Mouse (Mus musculus) embryonic facial prominence, embryonic 15.5 days (tissue): Measurements from ENCODE around the gene Actg1. TPM values are rescaled to one million over a fixed set of nuclear protein-coding genes. Genes with fewer than 3 reads are reported as not detected.
"Not testable (repeated sequence)": the region's sequence is repeated elsewhere in the genome, so short reads cannot be mapped to it uniquely, and the experiment has no call there.

Experiments used
- ATAC-seq: fragments of 200-750 bp; cut with Nextera tagmentation; 2 replicates; pipeline ENCODE4 v1.8.0; 2017; ENCODE audit warnings: low read depth, moderate TSS enrichment; ENCODE audit not compliant: insufficient number of reproducible peaks, low FRiP score, low TSS enrichment
- H3K27ac ChIP-seq: fragments of 300-500 bp; sonication (generic); replicated peaks from 2 replicates; pipeline ENCODE4 v1.5.1; 2015; ENCODE audit warnings: mild to moderate bottlenecking, inconsistent platforms
- H3K27me3 ChIP-seq: fragments of 300-500 bp; sonication (generic); 2 replicates; pipeline ENCODE4 v1.6.1; 2015; ENCODE audit warnings: inconsistent platforms
- H3K36me3 ChIP-seq: fragments of 300-500 bp; sonication (generic); 2 replicates; pipeline ENCODE4 v1.6.1; 2015; ENCODE audit warnings: mild to moderate bottlenecking, inconsistent platforms
- H3K4me1 ChIP-seq: fragments of 300-500 bp; sonication (generic); 2 replicates; pipeline ENCODE4 v1.6.1; 2015; ENCODE audit warnings: inconsistent platforms
- H3K4me2 ChIP-seq: fragments of 300-500 bp; sonication (generic); replicated peaks from 2 replicates; pipeline ENCODE4 v1.6.1; 2015; ENCODE audit warnings: mild to moderate bottlenecking, inconsistent platforms
- H3K4me3 ChIP-seq: fragments of 300-500 bp; sonication (generic); replicated peaks from 2 replicates; pipeline ENCODE4 v1.5.1; 2015; ENCODE audit warnings: mild to moderate bottlenecking, inconsistent platforms
- H3K9ac ChIP-seq: fragments of 300-500 bp; sonication (generic); 2 replicates; pipeline ENCODE4 v1.6.1; 2015; ENCODE audit warnings: inconsistent platforms
- H3K9me3 ChIP-seq: fragments of 300-500 bp; sonication (generic); replicated peaks from 2 replicates; pipeline ENCODE4 v1.6.1; 2016; ENCODE audit warnings: inconsistent platforms
- WGBS: fragments of 180-500 bp; shearing (Covaris S2); methylation state at CpG from one replicate; pipeline ENCODE4 v1.1.7; 2015; 5-methylcytosine and 5-hydroxymethylcytosine counted together
- polyA plus RNA-seq: library from polyadenylated mRNA; unstranded; fragments of >200 nt; fragmentation: Nextera tagmentation; extraction: Ambion mirVana; gene quantifications from 2 replicates; pipeline ENCODE4 v1.2.1, GENCODE M21; 2015

The Actg1 gene
- polyA plus RNA-seq, 1 experiment from 2014 or later: 2,279 TPM

DNA sequence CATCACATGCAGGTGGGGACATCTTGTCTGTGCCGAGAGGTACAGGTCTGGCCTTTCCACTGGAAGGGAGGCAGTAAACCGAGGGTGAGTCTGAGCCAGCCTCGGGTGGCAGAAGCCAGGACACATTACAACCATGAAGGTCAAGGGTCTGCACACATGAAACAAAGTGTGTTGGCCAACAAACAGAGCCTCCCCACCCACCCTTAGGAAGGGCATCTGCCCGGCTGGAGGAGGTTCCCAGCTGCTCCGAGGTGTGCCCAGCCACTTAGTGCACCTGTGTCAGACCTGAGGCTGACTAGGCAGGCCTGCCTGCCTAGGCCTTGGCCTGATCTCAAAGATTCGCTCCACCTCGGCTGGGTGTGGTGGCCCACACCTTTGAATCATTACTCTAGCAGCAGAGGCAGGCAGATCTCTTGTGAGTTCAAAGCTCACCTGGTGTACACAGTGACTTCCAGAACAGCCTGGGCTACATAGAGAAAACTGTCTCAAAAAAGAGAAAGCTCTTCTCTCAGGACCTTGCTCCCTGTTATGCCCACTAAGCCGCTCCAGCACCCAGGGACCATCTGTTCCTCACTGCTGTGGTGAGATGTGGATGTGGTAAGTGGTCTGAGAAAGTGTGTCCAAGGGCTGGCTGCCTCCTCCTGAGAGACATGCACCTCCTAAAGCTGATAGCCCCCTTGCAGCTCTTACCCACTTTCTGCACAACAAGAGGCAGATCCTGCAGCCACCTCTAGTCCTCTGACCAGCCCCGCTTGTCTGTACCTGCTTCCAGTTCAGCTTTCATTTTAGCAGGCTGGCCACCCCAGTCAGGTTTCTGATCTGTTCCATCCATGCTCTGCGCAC is 3.1 kb upstream of the Actg1 start:
- Histone ChIP-seq H3K27ac (peak overlapping the region; percentile 99), H3K27me3 (no peaks in the 10 kb centered on the region), H3K4me2 (no peak overlapping the region), H3K4me1 (peaks cover 45% of the 10 kb centered on the region), H3K36me3 (0 out of 2 replicates have a peak, but pooled peaks cover 2% of the 10 kb centered on the region), H3K4me3 (no peak overlapping the region), H3K9ac (no peak overlapping the region), H3K9me3 (no peaks in the 10 kb centered on the region)
- WGBS: 85% methylated on average over 10 of the region's 10 CpGs
- ATAC-seq: no peak

DNA sequence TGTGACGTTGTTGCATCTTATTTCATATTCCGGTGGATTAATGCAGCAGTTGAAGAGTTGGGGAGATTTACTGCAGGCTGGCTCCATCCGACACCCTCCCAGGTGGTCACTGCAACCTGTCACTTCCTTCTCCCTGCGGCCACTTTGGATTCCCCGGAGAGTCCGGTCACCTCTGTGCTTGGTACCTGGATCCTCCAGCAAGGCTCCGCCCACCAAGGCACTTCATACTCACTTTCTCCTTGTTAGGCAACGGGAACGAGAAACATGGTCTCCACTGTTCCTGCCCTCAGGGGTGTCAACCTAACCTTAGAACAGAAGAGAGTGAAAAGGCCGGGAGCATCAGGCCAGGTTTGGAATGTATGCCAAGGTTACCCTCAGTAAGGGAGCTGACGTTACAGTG is 2.4 kb upstream of the Actg1 start:
- Histone ChIP-seq H3K27ac (peak overlapping the region; percentile 99), H3K27me3 (no peaks in the 10 kb centered on the region), H3K9ac (peak overlapping the region; percentile 97), H3K9me3 (no peaks in the 10 kb centered on the region), H3K4me3 (peak overlapping the region; percentile 100), H3K4me1 (peaks cover 45% of the 10 kb centered on the region), H3K36me3 (0 out of 2 replicates have a peak, but pooled peaks cover 2% of the 10 kb centered on the region), H3K4me2 (peak overlapping the region; percentile 90)
- WGBS: 11% methylated on average over 11 of the region's 11 CpGs
- no peak for ATAC-seq

DNA sequence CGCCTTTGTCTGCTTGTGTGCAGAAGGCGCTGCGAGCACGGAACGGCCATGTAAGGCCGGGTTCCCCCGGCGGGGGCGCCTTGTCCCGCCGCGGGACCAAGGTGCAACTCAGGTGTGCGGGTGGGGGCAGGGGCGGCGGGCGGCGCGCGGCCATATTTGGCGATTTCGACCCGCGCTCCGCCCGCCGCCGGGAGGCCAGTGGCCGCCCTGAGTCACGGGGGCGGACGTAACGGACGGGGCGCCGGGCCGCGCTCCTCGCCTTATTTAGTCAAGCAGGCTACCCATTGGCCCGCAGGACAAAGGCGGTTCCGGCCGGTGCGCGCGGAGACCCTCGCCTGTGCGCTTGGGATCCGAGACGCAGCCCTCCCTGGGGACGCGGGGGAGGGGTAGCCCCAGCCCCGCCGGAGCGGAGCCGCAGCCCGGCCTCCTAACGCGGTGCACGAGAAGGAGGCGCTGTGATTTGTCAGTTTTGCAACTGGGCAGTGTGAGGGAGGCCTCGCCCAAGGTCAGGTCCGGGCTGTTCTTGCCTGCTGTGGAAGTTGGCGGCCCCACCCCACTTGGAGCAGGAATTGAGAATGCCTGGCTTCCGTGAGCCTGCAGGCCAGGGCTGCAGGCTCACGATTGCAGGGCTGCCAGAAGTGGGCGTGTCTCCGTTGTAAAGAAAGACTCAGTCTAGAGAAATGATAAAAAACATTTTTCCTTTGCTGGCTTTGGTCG is 1.8 kb upstream of the Actg1 start:
- Histone ChIP-seq H3K9ac (peak overlapping the region; percentile 97), H3K4me3 (peak overlapping the region; percentile 100), H3K9me3 (no peaks in the 10 kb centered on the region), H3K4me2 (peak overlapping the region; percentile 90), H3K27ac (peak overlapping the region; percentile 99), H3K4me1 (peaks cover 48% of the 10 kb centered on the region), H3K27me3 (no peaks in the 10 kb centered on the region), H3K36me3 (peaks cover 6% of the 10 kb centered on the region)
- ATAC-seq: peak; percentile 74
- WGBS: 3% methylated on average over 68 of the region's 68 CpGs

- Histone ChIP-seq H3K4me1 (peaks cover 51% of the 10 kb centered on the region), H3K4me3 (peak overlapping the region; percentile 100), H3K27me3 (no peaks in the 10 kb centered on the region), H3K27ac (peak overlapping the region; percentile 99), H3K9me3 (no peaks in the 10 kb centered on the region), H3K4me2 (peak overlapping the region; percentile 90), H3K9ac (peak overlapping the region; percentile 97), H3K36me3 (peaks cover 9% of the 10 kb centered on the region)
- WGBS: 4% methylated on average over 16 of the region's 16 CpGs
- ATAC-seq: no peak
Measured at GRCm38 (mm10) chr11:120349371-120349985, 1.1 kb upstream of the Actg1 start.

DNA sequence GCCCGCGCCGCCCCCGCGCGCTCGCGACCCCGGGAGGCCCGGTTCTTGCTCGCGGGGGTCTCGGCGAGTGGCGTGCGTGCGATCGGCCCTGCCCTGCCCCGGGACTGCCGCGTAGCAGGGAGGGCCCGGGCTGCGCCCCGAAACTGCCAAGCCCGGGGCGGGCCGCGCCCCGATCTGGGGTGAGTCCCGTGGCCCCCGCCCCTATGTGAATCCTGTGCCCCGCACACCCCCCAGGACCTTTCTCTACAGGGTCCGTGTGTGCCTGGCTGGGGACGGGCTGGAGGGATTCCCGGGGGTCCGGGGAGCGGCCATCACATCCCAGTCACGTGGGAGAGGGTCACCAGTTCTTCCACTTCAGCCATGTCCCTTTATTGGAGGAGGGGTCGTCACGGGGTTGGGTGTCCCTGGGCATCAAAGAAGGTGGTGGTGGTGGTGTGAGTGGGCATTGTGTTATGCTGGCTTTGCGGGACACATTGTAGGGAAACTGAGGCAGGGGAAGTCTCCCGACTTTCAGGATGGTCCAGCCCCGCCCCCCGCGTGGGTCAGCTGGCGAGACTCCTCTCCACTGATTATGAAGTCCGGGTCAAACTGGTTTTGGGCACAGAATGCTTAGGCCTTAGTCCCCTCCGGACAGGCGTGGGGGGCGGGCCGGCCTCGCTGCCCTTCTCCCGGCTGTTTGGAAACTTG is 485 bp upstream of the Actg1 start:
- Histone ChIP-seq H3K27ac (peak overlapping the region; percentile 99), H3K4me1 (peaks cover 50% of the 10 kb centered on the region), H3K4me2 (peak overlapping the region; percentile 90), H3K27me3 (no peaks in the 10 kb centered on the region), H3K9ac (peak overlapping the region; percentile 97), H3K4me3 (peak overlapping the region; percentile 100), H3K36me3 (peaks cover 9% of the 10 kb centered on the region), H3K9me3 (no peaks in the 10 kb centered on the region)
- ATAC-seq: no peak; the same call in none of the 2 replicates
- WGBS: 5% methylated on average over 45 of the region's 53 CpGs

DNA sequence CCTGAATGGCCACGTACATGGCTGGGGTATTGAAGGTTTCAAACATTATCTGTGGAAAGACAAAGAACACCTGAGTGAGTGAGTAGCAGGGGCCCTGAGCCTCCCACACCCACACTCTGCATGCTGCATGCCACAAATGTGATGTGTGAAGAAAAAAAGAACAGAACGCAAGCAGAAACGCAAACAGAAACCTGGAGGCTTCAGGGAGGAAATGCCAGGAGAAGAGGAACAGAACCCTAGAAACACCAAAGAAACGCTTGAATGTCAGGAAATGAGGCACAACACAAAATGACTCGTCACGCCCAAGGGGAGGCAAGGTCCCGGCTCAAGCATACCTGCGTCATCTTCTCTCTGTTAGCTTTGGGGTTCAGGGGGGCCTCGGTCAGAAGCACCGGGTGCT is 1.0 kb downstream of the Actg1 start:
- Histone ChIP-seq H3K9me3 (no peaks in the 10 kb centered on the region), H3K27ac (peak overlapping the region; percentile 99), H3K36me3 (peaks cover 9% of the 10 kb centered on the region), H3K27me3 (no peaks in the 10 kb centered on the region), H3K9ac (peak overlapping the region; percentile 62), H3K4me3 (peak overlapping the region; percentile 100), H3K4me1 (peaks cover 35% of the 10 kb centered on the region), H3K4me2 (peak overlapping the region; percentile 64)
- ATAC-seq: no peak
- 6% methylated on average over 10 of the region's 10 CpGs for WGBS

GRCm38 (mm10) chr11:120346383-120347034 is 1.8 kb downstream of the Actg1 start:
- H3K9me3 ChIP-seq, H3K36me3 ChIP-seq, H3K27ac ChIP-seq, H3K27me3 ChIP-seq, ATAC-seq: not testable (repeated sequence)
- 40% methylated on average over 11 of the region's 13 CpGs for WGBS
- peak overlapping the region; percentile 44 for H3K4me3 ChIP-seq
- peaks cover 29% of the 10 kb centered on the region for H3K4me1 ChIP-seq
- H3K9ac ChIP-seq: peak overlapping the region; percentile 28; the same call in 1 of the 2 replicates
- peak overlapping the region; percentile 66 for H3K4me2 ChIP-seq

DNA sequence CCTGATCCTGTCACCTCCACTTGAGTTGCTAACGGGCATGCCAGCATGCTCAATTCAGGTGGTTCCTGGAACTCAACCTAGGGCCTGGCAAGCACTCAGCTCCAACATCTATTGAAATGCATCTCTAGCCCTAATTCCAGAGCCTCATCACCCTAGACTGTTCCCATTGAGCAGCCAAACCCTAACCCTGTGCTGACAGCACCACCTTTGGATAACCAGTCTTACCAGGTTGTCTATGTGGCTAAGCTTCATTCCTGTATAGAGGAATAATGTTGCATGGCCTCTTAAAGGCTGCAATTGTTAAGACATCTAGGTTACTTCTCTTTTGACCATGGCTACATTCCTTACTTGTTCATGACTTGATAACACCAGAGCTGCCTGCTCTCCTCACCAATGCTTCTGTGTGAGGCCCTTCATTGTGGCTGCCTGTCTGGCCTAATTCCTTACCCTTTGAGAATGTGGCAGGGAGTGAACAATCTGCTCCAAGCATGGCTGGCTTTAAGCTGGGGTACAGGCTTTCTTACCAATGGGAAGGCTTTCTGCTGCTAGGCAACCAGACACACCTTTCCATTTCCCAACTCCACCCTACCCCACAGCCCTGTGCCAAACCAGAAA is 3.2 kb downstream of the Actg1 start:
- Histone ChIP-seq H3K4me1 (peaks cover 15% of the 10 kb centered on the region), H3K27me3 (no peaks in the 10 kb centered on the region), H3K4me3 (peak overlapping the region; percentile 17; the same call in 1 of the 2 replicates), H3K9ac (no peak overlapping the region), H3K4me2 (peak overlapping the region; percentile 34), H3K27ac (peak overlapping the region; percentile 63), H3K36me3 (peaks cover 9% of the 10 kb centered on the region), H3K9me3 (no peaks in the 10 kb centered on the region)
- ATAC-seq: no peak
- 28% methylated on average over 1 of the region's 1 CpGs for WGBS

- no peaks in the 10 kb centered on the region for H3K9me3 ChIP-seq
- WGBS: 42% methylated on average over 5 of the region's 5 CpGs
- no peak for ATAC-seq
Measured at GRCm38 (mm10) chr11:120344310-120344920, 3.9 kb downstream of the Actg1 start.

More at GRCm38 (mm10) chr11:120344310-120344920, 3.9 kb downstream of the Actg1 start:
- Histone ChIP-seq H3K36me3 (peaks cover 9% of the 10 kb centered on the region), H3K27me3 (no peaks in the 10 kb centered on the region), H3K4me3 (no peak overlapping the region), H3K4me2 (no peak overlapping the region), H3K9ac (no peak overlapping the region), H3K4me1 (peaks cover 10% of the 10 kb centered on the region; the same call in 1 of the 2 replicates), H3K27ac (peak overlapping the region; percentile 44; the same call in 1 of the 2 replicates)
